Mouse (Mus musculus) urinary bladder, postnatal 36 days (tissue): ENCODE results near the gene Eya2.

ENCODE experiments used
- DNase-seq, 2 experiments: peaks; one replicate each; pipeline ENCODE4 v3.0.0; 2022; ENCODE audit warnings: low spot score in 2 of 2, mixed read lengths in 1 of 2

Eya2 gene

GRCm38 (mm10) chr2:165651031-165651430 lies 56.2 kb downstream of the Eya2 start:
- DNase-seq = no peak

GRCm38 (mm10) chr2:165652281-165652680 lies 57.4 kb downstream of the Eya2 start:
- DNase-seq = no peak

GRCm38 (mm10) chr2:165653001-165653921 lies 58.4 kb downstream of the Eya2 start:
- peak in 1 of 2 experiments; percentile 34 for DNase-seq

GRCm38 (mm10) chr2:165654151-165654550 lies 59.3 kb downstream of the Eya2 start:
- no peak for DNase-seq

- no peak for DNase-seq
These were observed 60.1 kb downstream of the Eya2 start for GRCm38 (mm10) chr2:165654696-165655491.

GRCm38 (mm10) chr2:165656541-165656940 lies 61.7 kb downstream of the Eya2 start:
- DNase-seq = no peak

GRCm38 (mm10) chr2:165656956-165657355 lies 62.1 kb downstream of the Eya2 start:
- DNase-seq = no peak

GRCm38 (mm10) chr2:165659552-165659951 lies 64.7 kb downstream of the Eya2 start:
- no peak for DNase-seq

- no peak for DNase-seq
These were observed 68.4 kb downstream of the Eya2 start for GRCm38 (mm10) chr2:165663266-165663665.

GRCm38 (mm10) chr2:165664648-165665047 lies 69.8 kb downstream of the Eya2 start:
- DNase-seq = no peak

GRCm38 (mm10) chr2:165665176-165665575 lies 70.3 kb downstream of the Eya2 start:
- peak in 1 of 2 experiments; percentile 25 for DNase-seq

GRCm38 (mm10) chr2:165667096-165667495 lies 72.3 kb downstream of the Eya2 start:
- no peak for DNase-seq

GRCm38 (mm10) chr2:165682719-165683118 lies 87.9 kb downstream of the Eya2 start:
- no peak for DNase-seq

GRCm38 (mm10) chr2:165687516-165687915 lies 92.7 kb downstream of the Eya2 start:
- DNase-seq = no peak

GRCm38 (mm10) chr2:165688896-165689295 lies 94.1 kb downstream of the Eya2 start:
- no peak for DNase-seq

GRCm38 (mm10) chr2:165691016-165691415 lies 96.2 kb downstream of the Eya2 start:
- DNase-seq = no peak

- peak; percentile 59 to 81 for DNase-seq
These were observed 98.3 kb downstream of the Eya2 start for GRCm38 (mm10) chr2:165692944-165693660.

- DNase-seq = no peak
These were observed 99.9 kb downstream of the Eya2 start for GRCm38 (mm10) chr2:165694767-165695166.

GRCm38 (mm10) chr2:165700252-165700908 lies 105.5 kb downstream of the Eya2 start:
- DNase-seq = no peak

- peak in 1 of 2 experiments; percentile 9 for DNase-seq
These were observed 108.4 kb downstream of the Eya2 start for GRCm38 (mm10) chr2:165703033-165703805.

- DNase-seq = no peak
These were observed 113.4 kb downstream of the Eya2 start for GRCm38 (mm10) chr2:165708266-165708665.
